Comparison of ENCODE assay signal across 8 mouse cellular contexts in the genomic region with DNA sequence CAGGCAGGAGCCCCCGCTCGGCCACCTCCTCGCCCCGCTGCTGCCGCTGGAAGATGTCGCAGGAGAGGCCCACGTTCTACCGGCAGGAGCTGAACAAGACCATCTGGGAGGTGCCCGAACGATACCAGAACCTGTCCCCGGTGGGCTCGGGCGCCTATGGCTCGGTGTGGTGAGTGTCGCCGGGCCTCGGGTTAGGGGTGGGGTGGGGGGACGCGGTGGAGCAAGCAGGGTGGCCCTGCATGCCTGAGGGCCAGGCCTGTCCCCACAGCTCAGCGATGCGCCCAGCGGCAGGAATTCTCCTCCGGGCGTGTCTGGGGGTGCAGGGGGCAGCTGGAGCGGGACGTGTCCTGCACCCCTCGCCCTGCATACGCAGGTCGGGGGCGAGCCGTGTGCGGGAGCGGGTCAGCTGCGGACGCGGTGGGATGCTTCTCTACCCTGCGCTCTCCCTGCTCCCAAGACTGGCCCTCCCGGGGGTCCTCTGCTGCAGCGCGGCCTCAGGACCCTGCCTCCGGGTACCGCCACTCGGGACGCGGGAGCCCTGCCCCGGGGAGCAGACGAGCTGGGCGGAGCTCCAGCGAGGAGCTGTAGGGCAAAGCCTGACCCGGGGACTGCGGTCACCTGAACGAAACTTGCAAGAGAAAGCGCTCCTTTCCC. TPM values are rescaled to one million over a fixed set of nuclear protein-coding genes. Genes with fewer than 3 reads are reported as not detected.
A peak's percentile ranks its signal among the peaks of the same experiment; 100 is the strongest.
DNase-seq lines count a peak whose midpoint lies in the region; ATAC-seq lines count a peak whose summit lies in the region.

No protein-coding gene starts in this region.

- peak; percentile 12 to 16 for DNase-seq in CD8-positive naive resting alpha-beta T cell, adult 2 months (ENCODE audit: low read depth in 2 of 2, low spot score in 2 of 2)
- peak; percentile 54 for DNase-seq in ZHBTc4 (ENCODE audit: low read depth, low spot score)
- peak; percentile 53 for DNase-seq in embryo, embryonic 10 days (ENCODE audit: low spot score)
- peak; percentile 67 to 69 for DNase-seq in heart, adult 18-20 months
- DNase-seq in kidney, adult 9 months, result peak; percentile 74
- peak; percentile 57 for DNase-seq in lung, postnatal 14 days
- DNase-seq in right cerebral cortex, postnatal 14 days, result peak; percentile 45

- no peak for ATAC-seq in activated CD4-positive, CD25-positive, alpha-beta regulatory T cell, adult 4 months

RNA-seq across cellular contexts. Expression of a gene that starts 0.7 kb away (rescaled TPM):
- total RNA-seq in heart, adult 18-20 months (2021), result 10 to 100 TPM; 51.3 to 59.4 TPM
- 10 to 100 TPM; 17.5 to 22.4 TPM for polyA plus RNA-seq in activated CD4-positive, CD25-positive, alpha-beta regulatory T cell, adult 4 months (2017; shearing (Covaris generic))

RNA-seq across cellular contexts. Expression of a gene that starts 1.8 kb away (rescaled TPM):
- total RNA-seq in heart, adult 18-20 months (2021), result under 1 TPM in 1 of 2 experiments, not detected in 1; 0.39 TPM
- polyA plus RNA-seq in activated CD4-positive, CD25-positive, alpha-beta regulatory T cell, adult 4 months (2017; shearing (Covaris generic)), result not detected

RNA-seq across cellular contexts. Expression of a gene that starts 34.1 kb away (rescaled TPM):
- under 1 TPM in 1 of 2 experiments, not detected in 1; 0.67 TPM for total RNA-seq in heart, adult 18-20 months (2021)
- 1 to 10 TPM; 4.1 to 7.7 TPM for polyA plus RNA-seq in activated CD4-positive, CD25-positive, alpha-beta regulatory T cell, adult 4 months (2017; shearing (Covaris generic))

Comparison
In these comparisons a context has a peak if more than half of its experiments do, and no peak if none do; other contexts are left out.
1. DNase-seq: peak in every context shown above with its lines; median percentile 74 in kidney, adult 9 months; 68 in heart, adult 18-20 months; 57 in lung, postnatal 14 days; 54 in ZHBTc4; 53 in embryo, embryonic 10 days; 45 in right cerebral cortex, postnatal 14 days; 14 in CD8-positive naive resting alpha-beta T cell, adult 2 months.